Mouse (Mus musculus) inflammation-experienced regulatory T-cells, adult 6 months (primary cell): Measurements from ENCODE around the gene Shroom3. TPM values are rescaled to one million over a fixed set of nuclear protein-coding genes. Genes with fewer than 3 reads are reported as not detected.

Experiments
- ATAC-seq: one replicate; pipeline ENCODE4 v1.8.0; 2017
- polyA plus RNA-seq, 3 experiments: library from polyadenylated mRNA; unstranded; fragments of 100-300 nt; shearing (Covaris generic); gene quantifications; one replicate each; pipeline ENCODE4 v1.2.1; 2017

Gene Shroom3
- polyA plus RNA-seq, 3 experiments from 2014 or later: 0.05 TPM; not detected in 2

DNA sequence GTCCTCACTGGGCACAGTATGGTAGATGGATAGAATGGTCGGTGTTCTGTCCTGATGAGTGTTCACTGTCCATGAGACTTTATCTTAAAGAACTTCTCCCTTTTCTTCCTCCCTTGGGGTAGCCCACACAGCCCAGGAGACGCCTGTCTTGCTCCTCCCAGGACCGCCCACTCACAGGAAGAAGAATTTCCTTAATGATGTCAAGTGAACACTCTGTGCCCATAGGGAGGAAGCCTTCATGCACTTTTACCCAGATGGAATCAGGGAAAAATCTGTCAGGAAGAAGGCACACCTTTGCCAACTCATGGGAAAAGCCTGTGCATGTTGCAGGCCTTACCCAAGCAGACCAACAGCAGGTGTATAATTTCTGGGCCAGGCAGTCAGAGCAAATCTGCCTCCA is 174.9 kb downstream of the Shroom3 start:
- no peak for ATAC-seq

DNA sequence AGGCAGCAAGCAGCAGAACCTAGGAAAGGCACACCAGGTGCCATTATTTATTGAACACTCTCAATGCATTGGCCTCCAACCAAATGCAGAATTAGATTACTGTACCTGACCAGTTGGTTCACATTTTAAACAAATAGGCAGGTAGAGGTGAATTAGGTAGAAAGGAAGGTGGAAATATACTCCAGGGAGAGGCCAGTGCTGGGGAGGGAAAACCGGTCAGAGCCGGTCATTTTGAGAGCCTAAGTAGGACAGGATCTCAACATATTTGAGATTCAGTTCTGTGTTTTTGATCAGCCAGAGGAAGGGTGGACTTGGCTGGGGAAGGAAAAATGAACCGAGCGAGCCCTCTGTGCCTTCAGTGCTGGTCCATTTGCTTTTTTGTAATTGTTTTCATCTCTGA is 175.3 kb downstream of the Shroom3 start:
- ATAC-seq: no peak

DNA sequence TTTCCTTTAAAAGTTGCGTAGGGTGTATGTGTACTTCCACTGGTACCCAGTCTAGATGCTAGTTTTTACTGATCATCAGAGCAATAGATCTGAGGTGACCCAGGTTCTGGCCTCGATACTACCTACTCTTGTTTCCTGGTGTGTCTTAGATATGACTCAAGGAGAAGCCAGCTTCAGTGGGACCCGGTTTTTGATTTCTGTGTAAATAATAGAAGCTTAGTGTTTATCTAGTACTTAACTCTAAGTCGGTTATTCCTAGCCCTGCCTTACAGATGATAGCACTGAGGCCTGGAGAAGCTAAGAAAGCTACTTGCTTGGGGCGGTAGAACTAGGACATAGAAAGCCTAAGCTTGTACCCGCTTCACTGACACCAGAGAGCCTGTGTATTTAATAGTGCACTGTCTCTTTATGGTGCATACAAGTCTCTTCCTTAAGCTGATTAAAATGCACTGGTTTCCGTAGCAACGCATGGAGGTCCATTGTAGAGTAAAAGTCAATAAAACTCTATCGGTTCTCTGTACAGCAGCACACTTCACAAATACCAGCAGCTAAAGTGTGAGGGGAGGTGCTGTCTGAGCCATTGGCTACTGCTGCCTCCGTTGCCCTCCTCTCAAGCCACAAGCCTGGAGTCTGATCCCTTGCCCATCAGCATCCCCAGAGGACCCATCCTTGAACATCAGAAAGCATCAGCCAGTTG is 178.3 kb downstream of the Shroom3 start:
- no peak for ATAC-seq

DNA sequence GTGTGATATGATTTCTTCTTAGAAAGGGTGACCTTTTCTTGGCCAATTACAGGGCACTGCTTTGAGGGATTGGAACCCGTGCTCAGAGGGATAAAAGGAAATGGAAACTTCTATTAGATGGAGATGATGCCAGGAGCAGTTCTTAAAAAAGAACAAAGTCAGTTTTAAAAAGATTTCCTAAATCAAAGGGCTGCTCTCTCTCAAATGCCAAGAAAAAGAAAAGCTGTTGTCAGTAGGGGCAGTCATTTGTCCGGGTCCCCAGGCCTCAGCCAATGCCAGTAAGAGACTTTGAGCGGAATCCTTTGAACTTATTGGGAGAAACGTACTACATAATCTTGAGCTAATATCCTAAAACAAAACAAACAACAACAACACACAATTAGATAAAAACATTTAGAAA is 181.9 kb downstream of the Shroom3 start:
- no peak for ATAC-seq

DNA sequence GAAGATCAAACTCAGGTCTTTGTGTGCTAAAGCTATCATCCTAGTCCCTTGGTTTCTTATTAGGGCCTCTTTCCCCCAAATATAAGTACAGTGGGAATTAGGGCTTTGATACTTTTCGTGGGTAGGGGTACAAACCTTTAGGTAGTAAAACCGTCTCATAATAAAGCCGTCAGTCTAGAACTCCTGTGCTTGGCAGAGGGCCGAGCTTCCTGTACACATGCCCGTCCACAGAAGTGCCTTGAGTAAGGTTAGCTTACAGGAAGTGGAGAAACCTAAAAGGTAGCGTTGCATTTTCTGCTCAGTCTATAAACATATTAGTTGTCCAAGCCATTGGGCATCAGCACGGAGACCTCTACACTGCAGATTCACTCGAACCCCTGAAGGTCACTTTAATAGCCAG is 183.3 kb downstream of the Shroom3 start:
- ATAC-seq: no peak

DNA sequence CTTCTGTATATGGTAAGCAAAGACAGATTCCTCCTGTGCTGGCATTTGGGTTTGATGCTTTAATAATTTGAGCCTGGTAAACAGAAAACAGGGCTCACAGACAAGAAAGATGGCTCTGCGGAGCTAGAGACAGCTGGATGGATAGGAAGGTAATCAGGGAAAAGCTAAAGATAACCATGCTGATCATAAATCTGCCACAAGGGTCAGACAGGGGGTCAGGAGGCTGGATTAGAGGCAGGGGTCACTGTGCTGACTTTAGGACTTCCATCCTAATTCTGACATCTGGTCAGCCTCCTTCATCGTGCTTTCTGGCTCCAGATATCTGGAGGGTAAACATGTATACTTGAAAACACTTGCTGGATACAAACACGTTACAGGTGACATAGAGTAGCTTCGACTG is 184.0 kb downstream of the Shroom3 start:
- ATAC-seq: no peak

DNA sequence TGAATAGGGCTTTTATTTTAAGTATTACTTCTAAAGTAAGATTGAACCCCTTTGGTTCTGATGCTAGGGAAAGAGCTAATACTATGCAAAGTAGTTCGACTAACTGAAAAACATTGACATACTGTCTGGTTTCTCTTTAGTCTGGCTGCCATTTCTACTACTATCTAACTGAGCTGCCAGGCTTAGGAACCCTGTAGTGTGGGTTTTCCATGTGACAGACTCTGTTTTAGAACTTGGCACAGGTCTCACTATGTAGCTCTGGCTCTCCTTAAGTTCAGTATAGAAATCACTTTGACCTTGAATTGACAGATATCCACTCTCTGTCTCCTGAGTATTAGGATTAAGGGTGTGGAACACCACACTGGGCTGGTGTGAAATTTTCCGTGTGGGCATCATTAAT is 185.0 kb downstream of the Shroom3 start:
- no peak for ATAC-seq

DNA sequence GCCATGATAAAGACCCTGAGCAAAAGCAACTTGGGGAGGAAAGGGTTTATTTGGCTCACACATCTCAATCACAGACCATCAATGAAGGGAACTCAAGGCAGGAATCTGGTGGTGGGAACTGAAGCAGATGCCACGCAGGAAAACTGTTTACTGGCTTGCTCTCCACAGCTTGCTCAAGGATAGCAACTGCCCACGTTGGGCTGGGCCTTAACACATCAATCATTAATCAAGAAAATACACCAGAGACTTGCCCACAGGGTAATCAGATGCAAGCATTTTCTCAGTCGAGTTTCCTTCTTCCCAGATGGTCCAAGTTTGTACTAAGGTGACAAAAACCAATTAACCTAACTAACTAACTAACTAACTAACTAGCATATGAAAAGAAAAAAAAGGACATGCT is 187.8 kb downstream of the Shroom3 start:
- ATAC-seq: no peak

DNA sequence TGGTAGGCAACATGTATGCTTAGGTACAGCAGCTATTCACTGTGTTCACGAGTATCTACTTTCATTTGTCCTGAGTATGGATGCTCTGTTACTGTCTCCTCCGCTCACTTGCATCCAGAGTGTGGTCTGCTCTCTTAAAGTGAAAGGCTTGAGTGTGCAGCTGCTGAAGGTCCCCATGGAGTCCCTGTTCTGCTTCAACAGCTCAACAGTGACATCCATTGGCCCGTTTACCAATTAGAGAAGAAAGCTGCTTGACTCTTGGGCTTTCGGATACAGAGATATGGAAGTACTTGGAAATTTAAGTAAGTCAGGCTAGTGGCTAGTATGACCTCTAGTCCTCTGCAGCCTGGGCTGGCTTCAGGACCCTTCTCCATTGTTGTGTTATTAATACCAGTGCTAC is 188.9 kb downstream of the Shroom3 start:
- ATAC-seq: no peak

DNA sequence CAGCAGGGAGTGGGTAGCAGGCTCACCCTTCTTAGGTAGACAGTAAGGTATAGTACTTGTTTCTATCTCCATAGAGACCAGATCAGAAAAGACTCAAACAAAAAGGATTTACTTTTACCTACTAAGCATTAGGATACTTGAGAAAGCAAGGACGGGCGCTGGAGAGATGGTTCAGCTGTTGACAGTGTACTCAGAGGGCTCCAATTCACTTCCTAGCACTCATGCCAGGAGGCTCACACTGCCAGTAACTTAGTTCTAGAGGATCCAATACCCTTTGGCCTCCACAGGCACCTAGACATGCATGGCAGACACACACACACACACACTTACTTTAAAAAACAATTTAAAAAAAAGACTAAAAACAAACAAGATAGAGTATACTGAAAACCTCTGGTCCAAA is 189.8 kb downstream of the Shroom3 start:
- ATAC-seq: no peak

DNA sequence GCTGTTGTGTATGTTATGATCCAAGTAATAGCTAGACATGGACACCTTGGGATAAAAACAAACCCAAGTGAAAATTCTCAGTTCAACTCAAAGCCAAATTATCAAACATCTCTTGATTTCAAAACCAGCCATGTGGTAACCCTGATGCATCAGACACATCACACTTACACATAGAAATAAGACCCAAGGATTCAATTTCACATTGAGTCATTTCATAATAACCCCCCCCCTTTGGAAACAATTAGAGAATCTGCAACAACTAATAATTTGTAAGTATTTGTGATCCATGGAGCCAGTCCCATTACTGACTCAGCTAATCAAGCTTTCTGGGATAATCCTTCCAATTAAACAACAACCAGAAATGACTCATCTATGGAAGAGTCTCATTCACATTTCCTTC is 190.3 kb downstream of the Shroom3 start:
- ATAC-seq: no peak

DNA sequence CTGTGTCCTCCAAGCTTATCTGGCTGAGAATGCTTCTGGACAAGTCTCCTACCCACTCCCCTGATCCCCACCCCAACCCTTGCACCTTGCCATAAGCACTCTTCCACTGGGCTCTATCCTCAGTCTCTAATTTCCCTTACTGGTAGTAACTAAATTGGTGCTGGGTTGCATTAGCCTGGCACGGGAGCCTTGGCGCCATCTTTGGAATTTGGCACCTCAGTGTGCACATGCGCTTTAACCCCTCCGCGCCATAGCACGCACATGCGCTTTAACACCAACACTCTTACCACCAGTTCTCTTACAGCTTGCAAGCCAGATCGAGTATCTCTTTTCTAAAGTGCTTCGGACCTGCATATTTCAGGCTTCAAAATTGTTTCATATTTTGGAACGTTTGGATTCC is 192.6 kb downstream of the Shroom3 start:
- no peak for ATAC-seq

DNA sequence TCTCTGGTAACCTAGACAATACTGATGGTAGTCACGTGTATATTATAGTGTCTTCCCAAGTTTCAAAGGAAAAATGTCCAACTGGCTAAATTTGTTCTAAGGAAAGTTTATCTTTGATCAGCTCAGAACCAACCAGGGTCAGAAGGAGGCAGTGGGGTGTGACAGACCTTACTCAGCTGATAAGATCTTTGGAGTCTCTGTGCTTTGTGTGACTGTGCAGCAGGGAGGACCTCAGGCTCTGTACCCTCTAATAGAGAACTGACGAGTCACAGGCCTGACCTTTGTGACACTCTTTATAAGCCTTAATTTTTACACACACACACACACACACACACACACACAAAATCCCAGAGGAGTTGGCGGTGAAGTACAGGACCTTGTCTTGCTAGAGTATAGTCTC is 193.9 kb downstream of the Shroom3 start:
- no peak for ATAC-seq

DNA sequence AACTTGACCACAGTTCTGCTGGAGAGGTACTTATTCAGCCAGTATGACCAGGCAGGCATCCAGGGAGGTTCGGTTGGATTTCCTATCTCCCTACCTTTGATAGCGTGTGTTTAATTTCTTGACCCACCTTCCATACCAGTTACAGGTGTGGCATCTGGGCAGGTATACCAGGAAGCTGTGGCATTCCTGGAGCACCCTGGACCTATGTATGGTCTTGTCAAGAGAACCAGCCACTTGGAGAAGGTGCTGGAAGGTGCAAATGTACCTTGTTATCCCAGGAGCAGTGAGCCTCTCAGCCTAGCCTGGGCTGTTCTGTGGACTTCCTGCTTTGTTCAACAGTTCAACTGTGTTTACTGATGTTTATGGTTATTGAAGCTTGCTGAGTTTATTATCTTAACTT is 197.2 kb downstream of the Shroom3 start:
- ATAC-seq: no peak

DNA sequence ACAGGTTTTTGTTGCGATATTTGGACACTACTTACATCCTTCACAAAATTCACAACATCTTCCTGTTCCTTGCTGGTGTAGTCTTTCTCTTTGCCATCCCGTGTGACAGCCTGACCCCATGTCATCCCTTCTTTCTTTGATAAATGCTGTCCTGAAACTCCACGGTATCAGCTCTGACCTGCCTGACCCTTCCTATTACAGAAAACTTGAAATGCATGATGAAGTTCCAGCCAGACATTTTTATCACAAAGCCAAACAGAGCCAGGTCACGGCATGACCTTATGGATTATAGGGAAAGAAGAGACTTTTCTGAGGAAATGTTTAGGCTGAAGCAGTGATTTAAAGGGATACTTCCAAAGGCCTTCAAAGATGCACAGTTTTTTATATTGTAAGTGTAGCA is 197.7 kb downstream of the Shroom3 start:
- ATAC-seq: no peak

DNA sequence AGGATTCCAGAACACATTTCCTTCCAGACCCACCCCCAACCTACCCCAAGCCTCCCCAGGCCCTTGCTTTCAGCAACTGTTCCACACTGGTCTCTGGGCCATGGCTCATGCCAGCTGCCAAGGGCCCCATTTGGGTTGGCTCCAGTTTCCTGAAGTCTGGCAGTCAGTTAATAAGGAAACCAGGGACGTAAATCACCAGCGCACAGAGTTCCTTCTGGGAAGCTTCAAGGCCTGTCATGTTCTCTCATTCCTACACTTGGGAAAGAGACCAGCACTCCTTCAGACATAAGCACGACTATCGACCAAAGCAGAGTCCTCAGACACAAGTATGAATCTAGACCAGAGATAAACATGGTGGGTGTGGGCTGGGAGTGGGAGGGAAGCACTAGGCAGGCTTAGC is 202.9 kb downstream of the Shroom3 start:
- no peak for ATAC-seq

DNA sequence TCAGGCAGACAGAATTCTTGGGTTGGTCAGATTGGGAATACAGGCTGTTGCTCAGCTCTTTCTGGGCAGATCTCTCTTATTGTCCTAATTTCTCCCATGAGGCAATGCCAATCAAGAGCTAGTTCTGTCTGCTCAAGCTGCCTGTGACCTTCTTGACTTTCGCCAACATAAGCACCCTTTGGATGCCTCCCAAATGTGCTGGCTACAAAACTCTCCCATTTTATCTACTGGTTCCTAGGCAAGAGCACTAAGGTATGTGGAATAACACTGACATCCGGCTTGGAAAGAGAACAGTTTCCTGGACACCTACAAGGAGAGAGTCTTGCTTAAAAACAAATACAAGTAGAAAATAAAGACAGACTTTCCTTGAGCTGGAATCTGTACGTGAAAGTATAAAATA is 204.3 kb downstream of the Shroom3 start:
- ATAC-seq: no peak

DNA sequence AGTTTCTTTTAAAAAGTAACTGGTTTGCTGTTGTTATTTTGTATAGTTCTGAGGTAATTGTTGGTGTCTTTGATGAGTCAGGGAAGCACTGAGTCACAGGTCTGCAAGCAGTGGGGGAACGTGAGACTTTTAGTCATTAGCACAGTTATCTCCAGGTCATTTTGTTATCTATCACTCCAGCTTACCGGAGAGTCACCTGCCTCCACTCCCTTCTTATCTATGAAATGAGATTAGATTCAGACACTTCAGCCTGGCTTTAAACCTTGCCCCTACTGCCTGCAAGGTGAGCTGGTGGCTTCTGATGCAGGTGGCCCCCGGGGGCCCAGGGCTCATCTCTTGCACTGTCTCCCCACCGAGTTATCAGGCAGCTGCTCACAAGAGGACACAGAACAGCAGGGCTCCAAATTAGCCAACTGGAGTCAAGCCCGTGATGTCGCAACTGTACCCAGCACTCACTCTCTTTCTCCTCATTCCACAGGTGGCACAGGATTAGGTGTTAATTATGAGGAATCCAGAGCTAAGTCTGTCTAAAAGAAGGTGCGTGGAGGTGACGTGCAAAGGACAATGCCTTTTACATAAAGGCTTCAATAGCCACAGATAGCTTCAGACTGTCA is 205.5 kb downstream of the Shroom3 start:
- ATAC-seq: no peak

DNA sequence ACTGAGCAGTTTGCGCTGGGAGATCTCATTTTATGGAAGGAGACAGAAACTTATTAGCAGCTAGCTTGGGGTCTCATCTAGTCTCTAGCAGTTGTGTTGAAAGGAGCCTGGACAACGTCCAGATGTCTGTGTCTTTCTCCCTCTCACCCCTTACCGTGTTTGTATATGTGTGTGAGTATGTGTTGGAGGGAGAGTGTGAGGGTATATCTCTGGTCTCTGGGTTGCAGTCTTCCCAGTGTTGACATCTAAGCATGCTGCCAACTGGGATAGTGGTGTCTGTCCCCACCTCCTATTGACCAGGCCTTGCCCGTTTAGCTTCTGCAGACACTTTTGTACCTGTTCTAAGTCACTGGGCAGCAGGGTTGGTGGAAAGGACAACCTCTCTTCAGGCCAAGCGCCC is 207.7 kb downstream of the Shroom3 start:
- ATAC-seq: no peak

DNA sequence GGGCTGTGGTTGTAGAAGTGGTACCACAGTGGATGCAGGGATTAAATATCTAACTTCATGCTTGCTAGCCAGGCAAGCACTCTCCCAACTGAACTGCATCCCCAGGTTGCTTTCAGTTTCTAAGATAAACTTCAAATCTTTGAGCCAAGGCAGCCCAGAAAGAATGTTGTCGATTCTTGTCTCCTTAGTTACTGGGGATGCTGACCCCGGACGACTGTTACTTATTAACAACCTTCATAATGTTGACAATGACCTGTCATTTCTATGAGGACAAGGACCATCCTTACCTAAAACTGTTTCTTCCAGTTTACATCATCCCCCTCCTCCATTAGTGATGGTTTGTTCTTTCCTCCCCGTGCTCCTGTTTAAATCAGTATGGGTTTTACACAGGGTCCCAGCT is 210.0 kb downstream of the Shroom3 start:
- no peak for ATAC-seq

DNA sequence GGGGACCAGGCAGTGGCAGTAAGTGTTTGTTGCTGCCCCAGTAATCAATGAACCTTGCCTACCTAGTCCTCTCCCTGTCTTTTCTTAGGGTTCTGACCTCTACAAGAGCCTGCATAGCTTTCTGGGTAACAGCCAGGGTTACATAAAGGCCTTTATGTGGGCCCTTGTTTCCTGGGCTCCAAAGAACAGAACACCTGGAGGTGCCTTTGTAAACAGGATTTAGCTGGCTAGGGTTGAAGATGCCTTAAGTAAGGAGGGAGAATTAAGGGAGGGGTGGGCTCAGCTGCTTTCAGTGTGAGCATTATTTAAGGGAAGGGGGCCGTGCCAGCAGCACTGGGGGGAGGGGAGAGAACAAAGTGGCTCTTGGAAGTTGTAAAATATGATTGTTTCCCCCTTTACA is 210.5 kb downstream of the Shroom3 start:
- ATAC-seq: no peak

DNA sequence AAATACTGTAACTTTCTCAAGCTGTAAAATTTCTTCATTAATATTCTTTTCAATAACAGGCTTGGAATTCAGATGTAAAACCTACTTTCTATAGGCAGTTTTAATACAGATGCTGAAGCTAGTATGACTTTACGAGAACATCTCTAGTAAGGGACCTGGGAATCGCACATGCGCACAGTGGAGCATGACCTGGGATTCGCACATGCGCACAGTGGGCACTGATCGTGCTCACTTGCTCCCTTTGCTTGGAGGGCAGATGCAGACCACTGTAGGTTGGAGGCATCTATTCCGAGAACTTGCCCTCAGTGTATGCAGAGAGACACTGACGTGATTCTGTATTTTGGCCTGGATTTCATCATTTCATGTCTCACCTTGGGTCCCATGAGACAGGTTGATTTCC is 212.6 kb downstream of the Shroom3 start:
- no peak for ATAC-seq

DNA sequence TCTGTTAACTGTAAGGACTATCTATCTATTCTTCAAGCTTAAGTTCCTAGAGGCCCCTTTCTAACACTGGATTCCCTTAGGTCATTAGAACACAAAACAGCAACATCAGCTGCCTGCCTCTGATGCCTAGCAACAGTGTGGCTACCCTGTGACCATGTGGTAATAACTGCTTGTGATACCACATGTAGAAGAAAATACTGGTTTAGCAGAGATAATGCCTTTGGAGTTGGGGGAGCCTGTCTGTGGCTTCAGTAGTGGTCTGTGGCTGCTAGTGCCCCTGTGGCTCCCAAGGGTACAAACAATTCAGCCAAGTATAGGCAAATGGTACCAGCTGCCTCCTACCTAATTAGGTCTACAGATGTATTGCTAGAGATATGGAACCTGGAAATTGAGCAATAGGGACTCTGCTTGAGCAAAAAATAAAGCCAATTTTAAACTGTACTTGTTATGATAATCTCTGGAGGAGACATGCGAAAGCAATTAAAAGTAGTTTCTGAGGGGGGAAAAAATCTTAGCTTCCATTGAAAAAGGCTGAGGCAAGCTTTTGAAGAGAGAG is 213.6 kb downstream of the Shroom3 start:
- ATAC-seq: no peak
